Mouse (Mus musculus) midbrain, embryonic 16.5 days (tissue): Measurements from ENCODE around the gene Cdr2. TPM values are rescaled to one million over a fixed set of nuclear protein-coding genes. Genes with fewer than 3 reads are reported as not detected.
A peak's percentile ranks its signal among the peaks of the same experiment; 100 is the strongest.

Experiments used
- ATAC-seq: fragments of 200-750 bp; cut with Nextera tagmentation; 2 replicates; pipeline ENCODE4 v1.8.0; 2017; ENCODE audit warnings: moderate TSS enrichment
- H3K27ac ChIP-seq: fragments of 300-500 bp; sonication (generic); 2 replicates; pipeline ENCODE4 v1.5.1; 2014; ENCODE audit warnings: mild to moderate bottlenecking, low read length, mixed read lengths
- H3K27me3 ChIP-seq: fragments of 300-500 bp; sonication (generic); 2 replicates; pipeline ENCODE4 v1.6.1; 2014; ENCODE audit warnings: low read depth, low read length, mixed read lengths; ENCODE audit not compliant: control insufficient read depth, insufficient read depth
- H3K36me3 ChIP-seq: fragments of 300-500 bp; sonication (generic); 2 replicates; pipeline ENCODE4 v1.6.1; 2014; ENCODE audit warnings: mild to moderate bottlenecking, low read length, moderate library complexity, mixed read lengths; ENCODE audit not compliant: control insufficient read depth, insufficient read depth
- H3K4me1 ChIP-seq: fragments of 300-500 bp; sonication (generic); 2 replicates; pipeline ENCODE4 v1.6.1; 2014; ENCODE audit warnings: mild to moderate bottlenecking, low read length, mixed read lengths; ENCODE audit not compliant: control insufficient read depth, insufficient read depth
- H3K4me2 ChIP-seq: fragments of 300-500 bp; sonication (generic); 2 replicates; pipeline ENCODE4 v1.6.1; 2014; ENCODE audit warnings: mild to moderate bottlenecking, low read length, mixed read lengths
- H3K4me3 ChIP-seq: fragments of 300-500 bp; sonication (generic); 2 replicates; pipeline ENCODE4 v1.5.1; 2014; ENCODE audit warnings: low read depth, mild to moderate bottlenecking, low read length, moderate library complexity, mixed read lengths
- H3K9ac ChIP-seq: fragments of 300-500 bp; sonication (generic); 2 replicates; pipeline ENCODE4 v1.6.1; 2014; ENCODE audit warnings: low read depth, low read length, mixed read lengths
- H3K9me3 ChIP-seq: fragments of 300-500 bp; sonication (generic); replicated peaks from 2 replicates; pipeline ENCODE4 v1.6.1; 2014; ENCODE audit warnings: mild to moderate bottlenecking, low read length, mixed read lengths; ENCODE audit not compliant: control insufficient read depth, poor library complexity, severe bottlenecking
- WGBS: fragments of 180-500 bp; shearing (Covaris S2); extraction: QIAGEN DNeasy Blood & Tissue Kit; methylation state at CpG from one replicate; pipeline ENCODE4 v1.1.7; 2014; 5-methylcytosine and 5-hydroxymethylcytosine counted together
- polyA plus RNA-seq: library from polyadenylated mRNA; unstranded; fragments of >200 nt; fragmentation: Nextera tagmentation; extraction: Ambion mirVana; gene quantifications from 2 replicates; pipeline ENCODE4 v1.2.1, GENCODE M21; 2015

Cdr2 gene
- polyA plus RNA-seq, 1 experiment from 2014 or later, result 12.6 TPM

DNA sequence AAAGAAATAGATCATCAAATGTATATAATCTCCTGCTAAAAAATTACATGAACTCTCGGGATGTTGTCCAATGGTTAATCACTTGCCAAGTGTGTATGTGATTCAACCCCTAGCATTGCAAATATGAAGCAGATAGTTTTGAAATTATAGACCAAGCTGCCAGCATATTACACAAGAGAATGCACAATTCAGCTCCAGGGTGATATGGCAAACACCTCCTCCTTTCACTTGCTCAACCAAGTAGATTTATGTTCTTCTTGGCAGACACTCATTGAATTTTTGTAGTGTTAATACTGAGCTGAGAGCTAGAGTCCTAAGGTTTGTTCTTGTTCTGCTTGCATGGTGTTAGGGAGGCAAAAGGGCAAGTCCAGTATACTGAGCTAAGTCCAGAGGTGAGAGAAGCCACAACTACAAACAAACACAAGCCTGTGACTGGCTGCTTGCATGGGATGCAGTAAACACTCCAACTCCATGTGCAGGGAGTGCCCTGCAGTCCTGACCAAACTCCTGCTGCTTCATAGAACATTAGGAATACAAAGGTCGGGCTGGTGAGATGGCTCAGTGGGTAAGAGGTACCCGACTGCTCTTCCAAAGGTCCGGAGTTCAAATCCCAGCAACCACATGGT, 21.8 kb upstream of the Cdr2 start:
- H3K9me3 ChIP-seq, result no peaks in the 10 kb centered on the region
- no peak for ATAC-seq
- no peaks in the 10 kb centered on the region for H3K36me3 ChIP-seq
- no peak overlapping the region for H3K4me3 ChIP-seq
- H3K4me1 ChIP-seq, result no peaks in the 10 kb centered on the region
- H3K4me2 ChIP-seq, result no peak overlapping the region
- 72% methylated on average over 4 of the region's 4 CpGs for WGBS
- no peaks in the 10 kb centered on the region for H3K27me3 ChIP-seq
- H3K27ac ChIP-seq, result no peak overlapping the region
- no peak overlapping the region for H3K9ac ChIP-seq

- Histone ChIP-seq H3K4me1 (no peaks in the 10 kb centered on the region), H3K27ac (no peak overlapping the region), H3K27me3 (no peaks in the 10 kb centered on the region), H3K4me3 (no peak overlapping the region), H3K36me3 (no peaks in the 10 kb centered on the region), H3K4me2 (no peak overlapping the region), H3K9ac (no peak overlapping the region), H3K9me3 (no peaks in the 10 kb centered on the region)
- 90% methylated on average over 5 of the region's 5 CpGs for WGBS
- ATAC-seq, result no peak
Measured at GRCm38 (mm10) chr7:121002407-121002928, 20.4 kb upstream of the Cdr2 start.

DNA sequence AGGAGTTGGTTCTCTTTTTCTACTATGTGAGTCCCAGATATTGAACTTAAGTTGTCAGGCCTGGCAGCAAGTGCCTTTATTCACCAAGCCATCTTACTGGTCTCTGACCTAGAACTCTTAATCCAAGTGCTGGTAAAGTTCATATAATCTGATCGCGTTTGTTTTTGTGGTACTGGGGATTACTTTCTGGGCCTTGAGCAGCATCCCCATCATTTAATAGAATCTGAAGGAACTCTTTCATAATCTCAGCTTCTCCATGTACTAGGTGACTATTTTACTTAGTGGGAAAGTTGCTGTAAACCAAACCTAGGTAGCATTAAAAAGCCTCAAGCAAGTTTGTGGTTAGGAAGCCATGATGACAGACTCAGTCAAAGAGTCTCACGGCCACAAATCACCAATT, 19.8 kb upstream of the Cdr2 start:
- 82% methylated on average over 3 of the region's 3 CpGs for WGBS
- Histone ChIP-seq H3K4me2 (no peak overlapping the region), H3K9ac (no peak overlapping the region), H3K36me3 (no peaks in the 10 kb centered on the region), H3K27me3 (no peaks in the 10 kb centered on the region), H3K9me3 (no peaks in the 10 kb centered on the region), H3K27ac (no peak overlapping the region), H3K4me3 (no peak overlapping the region), H3K4me1 (no peaks in the 10 kb centered on the region)
- ATAC-seq, result no peak

DNA sequence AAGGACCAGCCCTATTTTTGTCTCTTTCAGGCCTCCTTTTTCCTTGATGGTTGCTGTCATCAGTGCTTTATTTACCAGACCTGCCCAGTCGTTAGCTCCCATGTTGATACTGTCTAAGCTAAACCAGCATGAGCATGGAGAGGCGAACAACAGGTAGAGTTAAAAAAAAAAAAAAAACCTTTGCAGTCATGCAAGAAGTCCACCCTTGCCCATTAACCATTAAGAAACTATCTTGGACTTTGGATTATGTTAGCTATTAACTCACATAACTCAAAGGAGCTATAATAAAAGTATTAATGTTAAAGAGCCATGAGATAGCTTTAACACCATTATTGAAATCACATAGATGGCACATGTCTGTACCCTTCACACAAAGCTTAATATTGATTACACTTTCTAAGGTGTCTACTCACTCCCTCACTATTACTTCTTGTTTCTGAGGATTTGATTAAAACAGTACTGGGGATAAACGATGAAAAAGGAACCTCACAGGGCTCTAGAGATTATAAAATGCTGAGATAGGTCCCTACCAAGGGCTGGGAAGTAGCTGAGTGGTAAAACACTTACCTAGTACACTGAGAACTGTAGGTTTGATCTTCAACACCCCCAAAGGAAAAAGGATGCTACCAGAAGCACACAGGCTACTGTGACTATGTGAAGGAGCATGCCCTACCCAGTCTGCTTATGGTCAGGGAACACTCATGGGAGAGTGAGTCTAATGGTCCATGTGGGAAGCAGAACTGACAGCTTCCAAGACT, 18.1 kb upstream of the Cdr2 start:
- Histone ChIP-seq H3K9me3 (no peaks in the 10 kb centered on the region), H3K27ac (no peak overlapping the region), H3K4me1 (no peaks in the 10 kb centered on the region), H3K4me3 (no peak overlapping the region), H3K9ac (no peak overlapping the region), H3K27me3 (no peaks in the 10 kb centered on the region), H3K36me3 (no peaks in the 10 kb centered on the region), H3K4me2 (no peak overlapping the region)
- no peak for ATAC-seq
- 78% methylated on average over 3 of the region's 3 CpGs for WGBS

DNA sequence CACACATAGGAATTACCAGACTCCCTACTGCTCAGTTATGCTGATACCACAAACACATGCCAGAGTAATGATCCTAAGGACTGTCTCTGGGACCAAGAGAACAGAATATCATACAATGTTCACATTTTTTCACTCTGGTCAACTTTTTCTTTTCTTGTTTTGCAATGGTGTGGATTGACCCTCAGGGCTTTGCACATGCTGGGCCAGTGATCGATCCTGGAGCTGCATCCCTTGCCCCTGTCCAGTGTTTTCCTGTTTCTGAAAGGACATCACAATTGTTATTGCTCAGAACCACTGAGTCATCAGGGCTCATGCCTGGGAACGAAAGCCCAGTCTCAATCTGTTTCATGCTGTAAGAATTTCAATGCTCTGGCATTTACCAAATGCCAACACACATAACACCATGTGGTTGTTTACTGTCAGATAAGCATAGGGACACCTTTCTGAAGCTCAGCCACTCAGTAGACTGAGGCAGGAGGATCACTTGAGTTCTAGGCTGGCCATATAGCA, 17.0 kb upstream of the Cdr2 start:
- Histone ChIP-seq H3K27me3 (no peaks in the 10 kb centered on the region), H3K4me2 (no peak overlapping the region), H3K4me1 (no peaks in the 10 kb centered on the region), H3K36me3 (no peaks in the 10 kb centered on the region), H3K4me3 (no peak overlapping the region), H3K9ac (no peak overlapping the region), H3K9me3 (no peaks in the 10 kb centered on the region), H3K27ac (no peak overlapping the region)
- no peak for ATAC-seq
- WGBS, result 68% methylated on average over 2 of the region's 2 CpGs

DNA sequence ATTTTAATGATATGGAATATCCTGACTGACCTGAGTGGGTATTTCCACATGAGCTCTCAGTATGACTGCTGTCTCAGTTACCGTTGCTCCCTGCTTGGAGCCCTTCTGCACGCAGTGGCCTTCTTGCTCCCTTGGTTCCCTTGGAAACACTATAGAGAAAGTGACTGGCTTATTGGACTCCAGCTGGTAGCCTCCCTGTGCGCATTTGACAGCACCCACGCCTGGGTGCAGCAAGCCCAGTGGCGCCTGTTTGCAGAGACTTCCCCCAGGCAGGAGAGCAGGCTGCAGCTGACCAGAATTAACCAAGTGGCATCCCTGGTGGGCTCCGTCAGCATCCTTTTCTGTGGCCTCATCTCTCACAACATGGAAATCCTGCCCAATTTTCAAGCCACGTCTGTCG, 9.1 kb upstream of the Cdr2 start:
- Histone ChIP-seq H3K4me3 (no peak overlapping the region), H3K36me3 (no peaks in the 10 kb centered on the region), H3K9ac (no peak overlapping the region), H3K4me1 (no peaks in the 10 kb centered on the region), H3K9me3 (no peaks in the 10 kb centered on the region), H3K27me3 (no peaks in the 10 kb centered on the region), H3K27ac (no peak overlapping the region), H3K4me2 (no peak overlapping the region)
- no peak for ATAC-seq
- 71% methylated on average over 8 of the region's 8 CpGs for WGBS

DNA sequence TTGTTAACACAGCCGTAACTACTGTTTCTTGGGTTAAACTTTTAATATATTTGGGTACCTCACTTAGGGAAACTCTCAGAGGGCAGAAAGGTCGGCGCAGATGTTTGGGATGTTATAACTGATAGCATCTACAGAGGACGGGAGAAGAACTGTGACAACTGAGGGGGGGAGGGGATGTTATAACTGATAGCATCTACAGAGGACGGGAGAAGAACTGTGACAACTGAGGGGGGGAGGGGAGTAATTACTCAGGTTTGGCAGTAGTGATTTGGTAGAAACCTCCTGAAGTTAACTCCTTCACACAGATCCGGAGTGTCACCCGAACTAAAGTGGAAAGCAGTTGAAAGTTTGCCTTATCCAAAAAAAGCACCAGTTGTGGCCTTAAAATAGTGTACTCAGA, 856 bp upstream of the Cdr2 start:
- no peak; the same call in 1 of the 2 replicates for ATAC-seq

GRCm38 (mm10) chr7:120980931-120981924, 884 bp downstream of the Cdr2 start:
- no peaks in the 10 kb centered on the region for H3K27me3 ChIP-seq
- peak; percentile 80 for ATAC-seq
- H3K36me3 ChIP-seq, result no peaks in the 10 kb centered on the region
- peak overlapping the region; percentile 62 for H3K27ac ChIP-seq
- H3K9ac ChIP-seq, result peak overlapping the region; percentile 76
- H3K4me3 ChIP-seq, result peak overlapping the region; percentile 97
- 2% methylated on average over 38 of the region's 39 CpGs for WGBS
- H3K4me1 ChIP-seq, result peaks cover 31% of the 10 kb centered on the region
- peak overlapping the region; percentile 67 for H3K4me2 ChIP-seq
- no peaks in the 10 kb centered on the region for H3K9me3 ChIP-seq

More for the DNA sequence above, 856 bp upstream of the Cdr2 start:
- H3K36me3 ChIP-seq, result no peaks in the 10 kb centered on the region
- H3K27ac ChIP-seq, result peak overlapping the region; percentile 75
- H3K9me3 ChIP-seq, result no peaks in the 10 kb centered on the region
- peak overlapping the region; percentile 97 for H3K4me3 ChIP-seq
- H3K27me3 ChIP-seq, result no peaks in the 10 kb centered on the region
- H3K4me1 ChIP-seq, result peaks cover 22% of the 10 kb centered on the region
- 18% methylated on average over 7 of the region's 7 CpGs for WGBS
- peak overlapping the region; percentile 96 for H3K4me2 ChIP-seq
- H3K9ac ChIP-seq, result peak overlapping the region; percentile 75; the same call in 1 of the 2 replicates
